Mouse (Mus musculus): ENCODE data around the gene Dab2ip.

DNA sequence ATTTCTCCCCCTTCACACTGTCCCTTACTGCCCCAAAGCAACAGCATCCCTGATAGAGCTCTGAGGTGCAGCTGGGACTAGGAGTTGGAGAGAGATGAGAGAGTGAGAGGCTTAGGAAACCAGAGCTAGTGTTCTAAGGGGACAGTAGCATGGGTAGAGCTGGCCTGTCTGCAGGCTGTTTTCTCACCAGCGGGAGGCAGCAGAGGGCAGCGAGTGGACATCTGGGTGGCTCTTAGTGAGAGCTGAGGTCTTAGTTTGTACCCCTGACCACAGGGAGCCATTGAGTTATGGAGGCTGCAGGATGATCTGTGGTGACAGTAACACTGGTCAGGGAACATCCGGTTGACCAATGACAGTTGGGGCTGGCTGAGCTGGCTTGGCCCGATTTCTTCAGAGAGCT lies 91.6 kb downstream of the Dab2ip start:
- peak; percentile 90 for TF ChIP-seq CTCF (IDR thresholded peaks at IDR 0.05; ENCODE audit: low read depth, low read length)
- no peak for TF ChIP-seq POLR2A (IDR thresholded peaks at IDR 0.05; ENCODE audit: borderline replicate concordance, low read depth, low read length)
